Mouse (Mus musculus): ENCODE data around the gene 2510039O18Rik.

The 2510039O18Rik gene

GRCm38 (mm10) chr4:147940576-147941044 lies at the start of gene 2510039O18Rik:
Gene 2510039O18Rik (plus strand): TSS chr4:147940895.
- DNase-seq (ENCODE audit: low spot score in 2 of 2): peak; percentile 58 to 80

- no peak for DNase-seq (ENCODE audit: low spot score in 2 of 2)
These were observed 44.8 kb upstream of the 2510039O18Rik start for GRCm38 (mm10) chr4:147895815-147896330.

GRCm38 (mm10) chr4:147896411-147896810 lies 44.3 kb upstream of the 2510039O18Rik start:
- DNase-seq (ENCODE audit: low spot score in 2 of 2): no peak

GRCm38 (mm10) chr4:147897348-147897747 lies 43.3 kb upstream of the 2510039O18Rik start:
- no peak for DNase-seq (ENCODE audit: low spot score in 2 of 2)

- DNase-seq (ENCODE audit: low spot score in 2 of 2): no peak
These were observed 40.2 kb upstream of the 2510039O18Rik start for GRCm38 (mm10) chr4:147900452-147900851.

- no peak for DNase-seq (ENCODE audit: low spot score in 2 of 2)
These were observed 37.7 kb upstream of the 2510039O18Rik start for GRCm38 (mm10) chr4:147902906-147903500.

- DNase-seq (ENCODE audit: low spot score in 2 of 2): no peak
These were observed 37.1 kb upstream of the 2510039O18Rik start for GRCm38 (mm10) chr4:147903601-147904000.

GRCm38 (mm10) chr4:147904313-147905089 lies 36.2 kb upstream of the 2510039O18Rik start, which contains the start of gene Mfn2:
Gene Mfn2 (minus strand): TSS chr4:147904704.
- peak; percentile 67 to 86 for DNase-seq (ENCODE audit: low spot score in 2 of 2)

- DNase-seq (ENCODE audit: low spot score in 2 of 2): peak in 1 of 2 experiments; percentile 14
These were observed 35.5 kb upstream of the 2510039O18Rik start for GRCm38 (mm10) chr4:147905090-147905659.

- DNase-seq (ENCODE audit: low spot score in 2 of 2): no peak
These were observed 34.5 kb upstream of the 2510039O18Rik start for GRCm38 (mm10) chr4:147906230-147906629.

GRCm38 (mm10) chr4:147909486-147909885 lies 31.2 kb upstream of the 2510039O18Rik start:
- no peak for DNase-seq (ENCODE audit: low spot score in 2 of 2)

GRCm38 (mm10) chr4:147918459-147919121 lies 22.1 kb upstream of the 2510039O18Rik start:
- DNase-seq (ENCODE audit: low spot score in 2 of 2): peak in 1 of 2 experiments; percentile 45

GRCm38 (mm10) chr4:147920973-147921372 lies 19.7 kb upstream of the 2510039O18Rik start:
- no peak for DNase-seq (ENCODE audit: low spot score in 2 of 2)

GRCm38 (mm10) chr4:147922341-147922740 lies 18.4 kb upstream of the 2510039O18Rik start:
- no peak for DNase-seq (ENCODE audit: low spot score in 2 of 2)

GRCm38 (mm10) chr4:147927705-147928104 lies 13.0 kb upstream of the 2510039O18Rik start:
- DNase-seq (ENCODE audit: low spot score in 2 of 2): no peak

GRCm38 (mm10) chr4:147928136-147928535 lies 12.6 kb upstream of the 2510039O18Rik start:
- no peak for DNase-seq (ENCODE audit: low spot score in 2 of 2)

- DNase-seq (ENCODE audit: low spot score in 2 of 2): no peak
These were observed 12.2 kb upstream of the 2510039O18Rik start for GRCm38 (mm10) chr4:147928540-147928939.

- no peak for DNase-seq (ENCODE audit: low spot score in 2 of 2)
These were observed 9.7 kb upstream of the 2510039O18Rik start for GRCm38 (mm10) chr4:147930946-147931345.

GRCm38 (mm10) chr4:147934134-147934533 lies 6.6 kb upstream of the 2510039O18Rik start:
- no peak for DNase-seq (ENCODE audit: low spot score in 2 of 2)

GRCm38 (mm10) chr4:147934611-147935010 lies 6.1 kb upstream of the 2510039O18Rik start:
- no peak for DNase-seq (ENCODE audit: low spot score in 2 of 2)

- no peak for DNase-seq (ENCODE audit: low spot score in 2 of 2)
These were observed 4.8 kb upstream of the 2510039O18Rik start for GRCm38 (mm10) chr4:147935904-147936303.

Measured in cerebellum, postnatal 4 days (tissue).